In genomic region chr6:141190383-141190782, GRCm38 (mm10) we compare ENCODE assay signal across 16 mouse cellular contexts. TPM values are rescaled to one million over a fixed set of nuclear protein-coding genes. Genes with fewer than 3 reads are reported as not detected.
DNase-seq lines count a peak whose midpoint lies in the region; ATAC-seq and TF ChIP-seq lines count a peak whose summit lies in the region.
"Had no signal": no experiment of that assay in that cellular context is flagged by ENCODE, and none has a peak within 500 bp of the region (broad histone marks: within the 10 kb centered on the region; RNA-seq: fewer than 3 reads in every experiment).

No protein-coding gene starts in this region.

- ATAC-seq in lung, postnatal 0 days = no peak
- ATAC-seq in frontal cortex, adult (ENCODE audit: low TSS enrichment) = no peak
- ATAC-seq: activated CD4-positive, CD25-positive, alpha-beta regulatory T cell, adult 4 months; CD4-positive, CD25-positive, alpha-beta regulatory T cell, adult 4 months had no signal

- TF ChIP-seq EP300 in lung, postnatal 0 days (IDR thresholded peaks at IDR 0.05) = no peak

- H3K9ac ChIP-seq in lung, postnatal 0 days (replicated peaks; ENCODE audit: low read depth) = no peak overlapping the region
- H3K9ac ChIP-seq: embryonic facial prominence, embryonic 12.5 days; heart, embryonic 15.5 days had no signal

- no peak overlapping the region for H3K27ac ChIP-seq in lung, postnatal 0 days (ENCODE audit: low read length)
- H3K27ac ChIP-seq: embryonic facial prominence, embryonic 12.5 days; forebrain, embryonic 10.5 days; heart, embryonic 15.5 days had no signal

- peak; percentile 51 to 68 for DNase-seq in heart, adult 18-20 months
- DNase-seq in heart, postnatal 25 days (ENCODE audit: low spot score) = no peak
- DNase-seq in lung, postnatal 25 days (ENCODE audit: low spot score) = peak; percentile 5
- DNase-seq in lung, postnatal 0 days (ENCODE audit: low spot score) = no peak
- DNase-seq in kidney, postnatal 14 days = peak; percentile 30
- no peak for DNase-seq in cerebellum, postnatal 10 days
- DNase-seq: cerebellum, postnatal 36 days; left cerebral cortex, postnatal 4 days; right cerebral cortex, postnatal 25 days; thymus, postnatal 36 days had no signal

- no peaks in the 10 kb centered on the region for H3K36me3 ChIP-seq in lung, postnatal 0 days (ENCODE audit: insufficient read depth, low read length)
- H3K36me3 ChIP-seq: embryonic facial prominence, embryonic 12.5 days; forebrain, embryonic 10.5 days; heart, embryonic 15.5 days had no signal

- intact Hi-C loops in heart, postnatal 25 days (cut with DNase I) = no loop called here

- no peak for TF ChIP-seq CTCF in lung, postnatal 0 days (IDR thresholded peaks at IDR 0.05)

- no peaks in the 10 kb centered on the region for H3K9me3 ChIP-seq in lung, postnatal 0 days (ENCODE audit: low read length)
- H3K9me3 ChIP-seq: embryonic facial prominence, embryonic 12.5 days; forebrain, embryonic 10.5 days; heart, embryonic 15.5 days had no signal

- no peak overlapping the region for H3K4me2 ChIP-seq in lung, postnatal 0 days (replicated peaks; ENCODE audit: low read depth, low read length)
- H3K4me2 ChIP-seq: embryonic facial prominence, embryonic 12.5 days; heart, embryonic 15.5 days had no signal

- H3K27me3 ChIP-seq in lung, postnatal 0 days (replicated peaks; ENCODE audit: insufficient read depth, low read length) = no peaks in the 10 kb centered on the region
- H3K27me3 ChIP-seq: embryonic facial prominence, embryonic 12.5 days; heart, embryonic 15.5 days had no signal

- H3K4me3 ChIP-seq in lung, postnatal 0 days (ENCODE audit: low read depth, low read length) = no peak overlapping the region
- H3K4me3 ChIP-seq: embryonic facial prominence, embryonic 12.5 days; forebrain, embryonic 10.5 days; heart, embryonic 15.5 days had no signal

- H3K4me1 ChIP-seq in lung, postnatal 0 days (ENCODE audit: insufficient read depth, low read depth, low read length) = no peaks in the 10 kb centered on the region
- H3K4me1 ChIP-seq: embryonic facial prominence, embryonic 12.5 days; forebrain, embryonic 10.5 days; heart, embryonic 15.5 days had no signal

- WGBS in lung, postnatal 0 days = 77% methylated on average over 5 of the region's 5 CpGs

RNA-seq across cellular contexts. Expression of gene Pde3a, which starts 58.7 kb away (rescaled TPM):
- total RNA-seq in heart, adult 18-20 months (2021) = 10 to 100 TPM; 66.6 to 70.3 TPM
- total RNA-seq in heart, postnatal 25 days (2021) = 10 to 100 TPM; 54.3 to 54.9 TPM
- 10.1 and 12.1 TPM in 2 replicates for polyA plus RNA-seq in lung, postnatal 0 days (2015; fragmentation: Nextera tagmentation; extraction: Ambion mirVana)
- polyA plus RNA-seq: CD4-positive, CD25-positive, alpha-beta regulatory T cell, adult 4 months had no signal

Comparison
In these comparisons a context has a peak if more than half of its experiments do, and no peak if none do; other contexts are left out.
1. DNase-seq: peak in heart, adult 18-20 months (2 of 2), lung, postnatal 25 days (single experiment) and kidney, postnatal 14 days (single experiment); none in heart, postnatal 25 days (single experiment), lung, postnatal 0 days (single experiment) and cerebellum, postnatal 10 days (0 of 2).